Mouse (Mus musculus) lung, embryonic 14.5 days (tissue): ENCODE measurements around the gene Hcn1. TPM values are rescaled to one million over a fixed set of nuclear protein-coding genes. Genes with fewer than 3 reads are reported as not detected.

Experiments
- ATAC-seq: fragments of 200-750 bp; cut with Nextera tagmentation; 2 replicates; pipeline ENCODE4 v1.8.0; 2017; ENCODE audit warnings: mild to moderate bottlenecking, moderate TSS enrichment, moderate library complexity; ENCODE audit not compliant: insufficient read depth
- DNase-seq: peaks from one replicate; pipeline ENCODE4 v3.0.0-alpha.2; 2015
- H3K27ac ChIP-seq: fragments of 300-500 bp; sonication (generic); 2 replicates; pipeline ENCODE4 v1.5.1; 2014; ENCODE audit warnings: low read depth, mild to moderate bottlenecking, moderate library complexity
- H3K27me3 ChIP-seq: fragments of 300-500 bp; sonication (generic); 2 replicates; pipeline ENCODE4 v1.6.1; 2014; ENCODE audit warnings: low read length, control low read depth; ENCODE audit not compliant: insufficient read depth
- H3K36me3 ChIP-seq: fragments of 300-500 bp; sonication (generic); 2 replicates; pipeline ENCODE4 v1.6.1; 2014; ENCODE audit warnings: control low read depth; ENCODE audit not compliant: insufficient read depth
- H3K4me1 ChIP-seq: fragments of 300-500 bp; sonication (generic); 2 replicates; pipeline ENCODE4 v1.6.1; 2014; ENCODE audit warnings: antibody characterized with exemption, control low read depth; ENCODE audit not compliant: insufficient read depth
- H3K4me2 ChIP-seq: fragments of 300-500 bp; sonication (generic); 2 replicates; pipeline ENCODE4 v1.6.1; 2014; ENCODE audit warnings: mild to moderate bottlenecking
- H3K4me3 ChIP-seq: fragments of 300-500 bp; sonication (generic); 2 replicates; pipeline ENCODE4 v1.5.1; 2014; ENCODE audit warnings: low read depth, low read length
- H3K9ac ChIP-seq: fragments of 300-500 bp; sonication (generic); 2 replicates; pipeline ENCODE4 v1.6.1; 2014
- H3K9me3 ChIP-seq: fragments of 300-500 bp; sonication (generic); 2 replicates; pipeline ENCODE4 v1.6.1; 2016; ENCODE audit warnings: low read depth, low read length, control low read depth
- CTCF ChIP-seq: IDR thresholded peaks from 2 replicates; pipeline ENCODE4 v1.5.1; 2016; ENCODE audit warnings: antibody characterized with exemption, low read depth
- WGBS: fragments of 180-500 bp; shearing (Covaris S2); extraction: QIAGEN DNeasy Blood & Tissue Kit; methylation state at CpG from one replicate; pipeline ENCODE4 v1.1.7; 2014; 5-methylcytosine and 5-hydroxymethylcytosine counted together
- polyA plus RNA-seq: library from polyadenylated mRNA; unstranded; fragments of >200 nt; fragmentation: Nextera tagmentation; extraction: Ambion mirVana; gene quantifications from 2 replicates; pipeline ENCODE4 v1.2.1, GENCODE M21; 2014

Gene Hcn1
- polyA plus RNA-seq, 1 experiment from 2014 or later: 0.36 TPM

DNA sequence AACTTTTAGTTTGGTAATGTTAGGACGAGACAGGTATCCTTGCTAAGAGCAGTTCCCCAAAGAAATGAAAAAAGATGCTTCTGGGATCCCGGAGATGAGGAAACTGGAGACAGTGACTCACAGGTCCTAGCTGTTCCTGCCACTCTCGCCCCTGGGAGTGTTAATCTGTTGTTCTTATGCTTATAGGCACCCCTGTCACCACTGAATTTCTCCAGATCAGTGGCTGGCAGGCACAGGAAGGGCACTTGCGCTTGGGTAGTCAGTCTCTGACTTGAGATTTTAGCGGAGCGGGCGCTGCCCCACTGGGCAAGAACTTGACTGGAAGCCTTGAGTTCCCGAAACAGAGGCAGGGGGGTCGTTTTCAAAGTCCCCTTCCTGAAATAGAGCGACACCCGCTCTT lies 1.3 kb downstream of the Hcn1 start:
- H3K4me3 ChIP-seq: peak overlapping the region; percentile 58
- ATAC-seq: no peak
- H3K27ac ChIP-seq: no peak overlapping the region
- H3K27me3 ChIP-seq: peaks cover 12% of the 10 kb centered on the region
- no peak for TF ChIP-seq CTCF
- DNase-seq: no peak
- no peak overlapping the region for H3K9ac ChIP-seq
- peak overlapping the region; percentile 90 for H3K4me2 ChIP-seq
- 16% methylated on average over 11 of the region's 11 CpGs for WGBS
- H3K4me1 ChIP-seq: no peaks in the 10 kb centered on the region
- no peaks in the 10 kb centered on the region for H3K36me3 ChIP-seq
- no peaks in the 10 kb centered on the region for H3K9me3 ChIP-seq

DNA sequence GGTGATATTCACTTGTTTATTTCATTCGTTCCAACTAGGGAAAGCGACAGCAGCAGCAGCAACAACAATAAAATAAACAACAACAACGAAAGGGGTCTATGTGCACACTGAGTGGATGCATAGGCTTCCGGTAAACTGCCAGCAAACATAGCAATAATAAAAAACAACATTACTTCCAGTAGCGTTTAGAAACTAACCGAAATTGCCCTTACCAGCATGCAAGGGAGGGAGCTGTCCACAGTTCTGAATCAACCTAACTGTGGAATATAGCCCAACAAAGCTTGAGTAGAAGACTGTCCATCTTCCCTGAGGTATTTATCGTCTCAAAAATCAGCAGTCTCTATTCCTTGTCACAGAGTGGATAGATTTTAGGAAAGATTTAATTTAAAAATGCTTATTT lies 2.0 kb downstream of the Hcn1 start:
- H3K9ac ChIP-seq: no peak overlapping the region
- ATAC-seq (no peak), DNase-seq (peak; percentile 93)
- H3K27me3 ChIP-seq: peaks cover 12% of the 10 kb centered on the region
- no peaks in the 10 kb centered on the region for H3K9me3 ChIP-seq
- H3K4me3 ChIP-seq: 0 out of 2 replicates have a peak overlapping the region, but pooled peaks have one; percentile 58
- WGBS: 26% methylated on average over 7 of the region's 7 CpGs
- no peaks in the 10 kb centered on the region for H3K4me1 ChIP-seq
- H3K36me3 ChIP-seq: no peaks in the 10 kb centered on the region
- H3K27ac ChIP-seq: no peak overlapping the region
- TF ChIP-seq CTCF: no peak
- H3K4me2 ChIP-seq: peak overlapping the region; percentile 90

DNA sequence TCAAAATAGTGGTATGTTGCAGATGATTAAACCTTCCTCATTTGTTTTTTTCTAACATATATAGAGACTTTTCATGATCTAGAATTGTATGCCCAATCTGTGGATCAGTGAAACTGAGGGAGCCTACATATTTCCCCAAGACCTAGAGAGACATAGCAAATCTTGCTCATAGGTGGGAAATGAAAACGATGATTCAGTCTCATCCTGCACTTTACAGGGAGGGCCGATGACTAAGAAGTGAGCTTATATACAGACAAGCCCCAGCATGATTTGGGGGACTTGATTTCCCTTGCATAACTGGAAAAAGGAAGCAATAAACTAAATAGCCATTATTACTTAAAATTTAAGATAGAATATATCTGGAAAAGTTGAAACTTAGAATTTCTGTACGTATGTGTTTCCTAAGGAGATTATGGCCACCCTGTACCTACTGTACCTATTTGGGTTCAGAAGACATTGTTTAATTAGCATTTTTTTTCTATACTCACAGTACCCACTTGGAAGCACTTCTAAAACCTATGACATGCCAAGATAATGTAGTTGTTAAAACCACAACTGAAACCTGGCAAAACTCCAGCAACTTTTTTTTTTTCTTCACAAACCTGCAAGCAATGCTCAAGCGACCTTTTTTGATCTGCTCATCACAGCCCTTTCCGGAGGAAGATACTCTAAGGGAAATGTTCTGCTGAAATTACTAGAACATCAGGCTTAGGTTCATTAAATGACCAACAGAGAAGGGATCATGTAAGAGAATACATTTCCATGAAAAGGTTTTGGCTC lies 3.0 kb downstream of the Hcn1 start:
- ATAC-seq: no peak
- no peaks in the 10 kb centered on the region for H3K36me3 ChIP-seq
- H3K27me3 ChIP-seq: peaks cover 12% of the 10 kb centered on the region
- H3K27ac ChIP-seq: no peak overlapping the region
- no peaks in the 10 kb centered on the region for H3K4me1 ChIP-seq
- H3K9ac ChIP-seq: no peak overlapping the region
- no peak overlapping the region for H3K4me3 ChIP-seq
- 79% methylated on average over 5 of the region's 5 CpGs for WGBS
- TF ChIP-seq CTCF: no peak
- H3K4me2 ChIP-seq: no peak overlapping the region
- H3K9me3 ChIP-seq: no peaks in the 10 kb centered on the region
- no peak for DNase-seq

DNA sequence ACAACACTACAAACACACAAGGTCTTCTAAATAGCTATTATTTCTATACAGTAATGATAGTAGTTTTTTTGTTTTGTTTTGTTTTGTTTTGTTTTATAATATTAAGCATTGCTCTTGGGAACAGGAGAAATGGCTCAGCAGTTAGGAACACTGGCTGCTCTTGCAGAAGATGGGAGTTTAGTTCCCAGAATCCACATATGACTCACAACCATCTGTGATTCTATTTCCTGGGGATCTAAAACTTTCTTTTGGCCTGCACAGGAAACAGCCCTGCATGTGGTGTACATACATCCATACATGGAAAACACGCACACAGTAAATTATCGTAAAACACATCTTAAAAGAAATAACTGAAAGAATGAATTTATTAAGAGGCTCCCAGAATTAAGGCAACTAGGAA lies 9.8 kb downstream of the Hcn1 start:
- Histone ChIP-seq H3K4me1 (no peaks in the 10 kb centered on the region), H3K9ac (no peak overlapping the region), H3K27ac (no peak overlapping the region), H3K36me3 (no peaks in the 10 kb centered on the region), H3K4me2 (no peak overlapping the region), H3K9me3 (no peaks in the 10 kb centered on the region), H3K4me3 (no peak overlapping the region), H3K27me3 (no peaks in the 10 kb centered on the region)
- DNase-seq (no peak), ATAC-seq (no peak)
- WGBS: 84% methylated on average over 2 of the region's 2 CpGs
- TF ChIP-seq CTCF: no peak

DNA sequence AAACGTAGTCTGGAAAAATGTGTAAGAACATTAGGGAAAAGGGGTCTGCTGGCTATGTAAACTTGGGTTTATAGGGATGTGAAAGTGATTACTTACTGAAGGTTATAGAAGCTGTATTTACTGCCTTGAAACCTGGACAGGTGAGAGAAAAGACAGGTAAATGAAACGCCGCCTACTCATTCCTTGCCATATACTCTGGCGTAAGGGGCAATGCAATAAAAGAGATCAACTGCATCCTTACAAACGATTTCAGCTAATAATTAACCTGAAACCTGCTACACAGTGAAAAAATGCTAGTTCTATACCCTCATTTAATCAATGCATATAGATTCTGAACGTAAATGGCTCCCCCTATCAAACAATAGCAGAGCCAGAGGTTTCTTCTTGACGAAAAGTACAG lies 17.4 kb downstream of the Hcn1 start:
- no peak for ATAC-seq
- H3K9me3 ChIP-seq: no peaks in the 10 kb centered on the region
- no peak for TF ChIP-seq CTCF
- H3K36me3 ChIP-seq: no peaks in the 10 kb centered on the region
- H3K4me3 ChIP-seq: no peak overlapping the region
- no peak for DNase-seq
- 80% methylated on average over 7 of the region's 7 CpGs for WGBS
- no peak overlapping the region for H3K4me2 ChIP-seq
- H3K9ac ChIP-seq: no peak overlapping the region
- no peaks in the 10 kb centered on the region for H3K27me3 ChIP-seq
- no peak overlapping the region for H3K27ac ChIP-seq
- H3K4me1 ChIP-seq: no peaks in the 10 kb centered on the region

DNA sequence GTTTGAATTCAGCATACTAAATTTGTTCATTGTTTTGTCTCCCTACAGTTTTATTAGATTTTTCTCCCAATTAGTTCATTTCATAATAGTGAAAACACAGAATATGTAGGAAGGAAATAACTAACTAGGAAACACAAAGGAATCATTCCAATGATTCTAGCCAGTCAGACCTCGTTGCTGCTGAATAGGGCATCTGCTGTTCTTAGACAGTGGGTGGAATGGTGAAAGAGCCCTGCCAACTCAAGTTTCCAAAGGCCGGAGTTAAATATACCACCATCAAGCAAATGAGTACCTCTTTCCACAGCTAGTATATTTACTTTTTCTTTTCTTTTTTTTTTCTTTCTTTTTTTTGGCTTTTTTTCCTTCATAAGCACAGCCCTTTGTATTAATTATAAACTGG lies 55.4 kb downstream of the Hcn1 start:
- H3K4me2 ChIP-seq: no peak overlapping the region
- H3K9me3 ChIP-seq: no peaks in the 10 kb centered on the region
- WGBS: 70% methylated on average over 2 of the region's 2 CpGs
- H3K27me3 ChIP-seq: no peaks in the 10 kb centered on the region
- no peak overlapping the region for H3K27ac ChIP-seq
- ATAC-seq (no peak), DNase-seq (no peak)
- no peak for TF ChIP-seq CTCF
- no peak overlapping the region for H3K9ac ChIP-seq
- no peaks in the 10 kb centered on the region for H3K4me1 ChIP-seq
- H3K36me3 ChIP-seq: no peaks in the 10 kb centered on the region
- H3K4me3 ChIP-seq: no peak overlapping the region

DNA sequence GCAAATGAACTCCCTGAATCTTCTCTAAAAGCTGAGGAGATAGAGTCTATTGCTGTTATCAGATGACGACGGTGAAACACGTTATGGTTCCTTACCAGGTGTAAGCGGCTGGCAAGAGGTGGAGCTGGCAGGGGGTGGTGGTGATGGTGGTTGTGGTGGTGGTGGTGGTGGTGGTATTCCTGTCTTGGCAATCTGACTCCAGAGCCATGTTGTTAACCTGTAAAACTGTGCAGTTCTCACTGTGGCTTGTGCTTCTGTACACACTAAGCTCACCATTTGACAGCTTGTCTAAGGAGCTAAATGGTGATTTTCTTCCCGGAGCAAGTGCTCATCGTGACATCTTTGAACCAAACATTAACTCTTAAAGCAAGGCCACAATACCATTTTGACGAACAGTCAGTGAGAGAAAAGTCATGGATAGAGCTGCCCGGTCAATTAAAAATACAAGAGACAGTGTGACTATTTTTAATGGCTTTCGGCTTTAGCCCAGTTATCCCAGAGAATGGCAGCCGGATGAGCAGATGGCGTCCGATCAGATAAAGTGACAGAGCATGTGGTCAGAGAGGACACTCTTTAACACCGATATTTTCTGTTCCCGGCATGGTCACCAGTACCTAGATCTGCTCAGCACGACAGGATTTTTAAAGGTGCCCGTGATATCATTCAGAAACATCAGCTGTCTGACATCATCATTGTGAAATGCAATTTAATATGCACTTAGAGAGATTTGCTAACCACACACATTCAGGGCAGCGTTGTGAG lies 56.5 kb downstream of the Hcn1 start:
- Histone ChIP-seq H3K4me3 (no peak overlapping the region), H3K9me3 (no peaks in the 10 kb centered on the region), H3K27ac (no peak overlapping the region), H3K27me3 (no peaks in the 10 kb centered on the region), H3K4me2 (no peak overlapping the region), H3K36me3 (no peaks in the 10 kb centered on the region), H3K9ac (no peak overlapping the region), H3K4me1 (no peaks in the 10 kb centered on the region)
- TF ChIP-seq CTCF: no peak
- 77% methylated on average over 17 of the region's 17 CpGs for WGBS
- DNase-seq (no peak), ATAC-seq (no peak)
